Mouse (Mus musculus) embryonic facial prominence, embryonic 10.5 days (tissue): Measurements from ENCODE around the gene Pkdcc. TPM values are rescaled to one million over a fixed set of nuclear protein-coding genes. Genes with fewer than 3 reads are reported as not detected.

Experiments used
- DNase-seq: peaks from one replicate; pipeline ENCODE4 v3.0.0-alpha.2; 2017; ENCODE audit warnings: low spot score
- H3K27ac ChIP-seq: fragments of 300-500 bp; sonication (generic); replicated peaks from 2 replicates; pipeline ENCODE4 v1.5.1; 2016; ENCODE audit warnings: mild to moderate bottlenecking
- H3K27me3 ChIP-seq: fragments of 300-500 bp; sonication (generic); replicated peaks from 2 replicates; pipeline ENCODE4 v1.6.1; 2016; ENCODE audit warnings: low read depth, mild to moderate bottlenecking; ENCODE audit not compliant: poor library complexity, severe bottlenecking
- H3K36me3 ChIP-seq: fragments of 300-500 bp; sonication (generic); replicated peaks from 2 replicates; pipeline ENCODE4 v1.6.1; 2016; ENCODE audit warnings: mild to moderate bottlenecking, moderate library complexity
- H3K4me1 ChIP-seq: fragments of 300-500 bp; sonication (generic); 2 replicates; pipeline ENCODE4 v1.6.1; 2016
- H3K4me3 ChIP-seq: fragments of 300-500 bp; sonication (generic); 2 replicates; pipeline ENCODE4 v1.5.1; 2016; ENCODE audit warnings: mild to moderate bottlenecking, moderate library complexity
- H3K9me3 ChIP-seq: fragments of 300-500 bp; sonication (generic); 2 replicates; pipeline ENCODE4 v1.6.1; 2016; ENCODE audit warnings: mild to moderate bottlenecking
- WGBS: fragments of 180-500 bp; shearing (Covaris S2); methylation state at CpG from one replicate; pipeline ENCODE4 v1.1.7; 2016; 5-methylcytosine and 5-hydroxymethylcytosine counted together
- polyA plus RNA-seq: library from polyadenylated mRNA; unstranded; fragments of >200 nt; fragmentation: Nextera tagmentation; extraction: Ambion mirVana; gene quantifications from 2 replicates; pipeline ENCODE4 v1.2.1, GENCODE M21; 2016

Gene Pkdcc
- polyA plus RNA-seq, 1 experiment from 2014 or later: 17.5 TPM

- peaks cover 68% of the 10 kb centered on the region for H3K36me3 ChIP-seq
- peaks cover 27% of the 10 kb centered on the region for H3K4me1 ChIP-seq
- DNase-seq: no peak
- peaks cover 37% of the 10 kb centered on the region; the same call in 1 of the 2 replicates for H3K27me3 ChIP-seq
- WGBS: 60% methylated on average over 8 of the region's 8 CpGs
- H3K27ac ChIP-seq: no peak overlapping the region
- no peaks in the 10 kb centered on the region for H3K9me3 ChIP-seq
- H3K4me3 ChIP-seq: no peak overlapping the region
Measured at GRCm38 (mm10) chr17:83226395-83226986, 11.4 kb downstream of the Pkdcc start.

GRCm38 (mm10) chr17:83231357-83231756 is 16.3 kb downstream of the Pkdcc start:
- 73% methylated on average over 11 of the region's 11 CpGs for WGBS
- no peak for DNase-seq
- H3K4me3 ChIP-seq: no peak overlapping the region

GRCm38 (mm10) chr17:83235227-83235626 is 20.1 kb downstream of the Pkdcc start:
- WGBS: 92% methylated on average over 10 of the region's 10 CpGs
- no peaks in the 10 kb centered on the region; the same call in 1 of the 2 replicates for H3K27me3 ChIP-seq

More at GRCm38 (mm10) chr17:83231357-83231756, 16.3 kb downstream of the Pkdcc start:
- H3K27me3 ChIP-seq: 0 out of 2 replicates have a peak, but pooled peaks cover 9% of the 10 kb centered on the region
- H3K36me3 ChIP-seq: peaks cover 20% of the 10 kb centered on the region
- no peak overlapping the region for H3K27ac ChIP-seq
- 0 out of 2 replicates have a peak, but pooled peaks cover 2% of the 10 kb centered on the region for H3K9me3 ChIP-seq
- 0 out of 2 replicates have a peak, but pooled peaks cover 9% of the 10 kb centered on the region for H3K4me1 ChIP-seq

GRCm38 (mm10) chr17:83236202-83236601 is 21.1 kb downstream of the Pkdcc start:
- Histone ChIP-seq H3K36me3 (no peaks in the 10 kb centered on the region), H3K27me3 (no peaks in the 10 kb centered on the region; the same call in 1 of the 2 replicates), H3K27ac (no peak overlapping the region), H3K4me1 (peaks cover 23% of the 10 kb centered on the region), H3K4me3 (no peak overlapping the region), H3K9me3 (0 out of 2 replicates have a peak, but pooled peaks cover 2% of the 10 kb centered on the region)
- no peak for DNase-seq
- WGBS: 83% methylated on average over 8 of the region's 8 CpGs

More at GRCm38 (mm10) chr17:83235227-83235626, 20.1 kb downstream of the Pkdcc start:
- H3K27ac ChIP-seq: no peak overlapping the region
- no peak for DNase-seq
- H3K4me1 ChIP-seq: peaks cover 23% of the 10 kb centered on the region
- H3K4me3 ChIP-seq: no peak overlapping the region
- no peaks in the 10 kb centered on the region for H3K36me3 ChIP-seq
- 0 out of 2 replicates have a peak, but pooled peaks cover 2% of the 10 kb centered on the region for H3K9me3 ChIP-seq

- DNase-seq: no peak
- peak overlapping the region; percentile 27; the same call in 1 of the 2 replicates for H3K27ac ChIP-seq
- no peak overlapping the region for H3K4me3 ChIP-seq
- H3K36me3 ChIP-seq: no peaks in the 10 kb centered on the region
- H3K27me3 ChIP-seq: no peaks in the 10 kb centered on the region; the same call in 1 of the 2 replicates
- H3K4me1 ChIP-seq: peaks cover 23% of the 10 kb centered on the region
- WGBS: 79% methylated on average over 16 of the region's 16 CpGs
- H3K9me3 ChIP-seq: no peaks in the 10 kb centered on the region
Measured at GRCm38 (mm10) chr17:83238123-83239058, 23.3 kb downstream of the Pkdcc start.

- Histone ChIP-seq H3K9me3 (no peaks in the 10 kb centered on the region), H3K4me3 (no peak overlapping the region), H3K4me1 (peaks cover 22% of the 10 kb centered on the region), H3K27me3 (peaks cover 12% of the 10 kb centered on the region), H3K36me3 (no peaks in the 10 kb centered on the region), H3K27ac (no peak overlapping the region)
- WGBS: 71% methylated on average over 1 of the region's 1 CpGs
- DNase-seq: no peak
Measured at GRCm38 (mm10) chr17:83244502-83244901, 29.4 kb downstream of the Pkdcc start.

- Histone ChIP-seq H3K36me3 (no peaks in the 10 kb centered on the region), H3K9me3 (no peaks in the 10 kb centered on the region), H3K27ac (no peak overlapping the region), H3K4me1 (peaks cover 26% of the 10 kb centered on the region), H3K4me3 (no peak overlapping the region), H3K27me3 (peaks cover 13% of the 10 kb centered on the region)
- WGBS: 80% methylated on average over 3 of the region's 3 CpGs
- no peak for DNase-seq
Measured at GRCm38 (mm10) chr17:83245460-83245859, 30.4 kb downstream of the Pkdcc start.

GRCm38 (mm10) chr17:83246090-83246489 is 31.0 kb downstream of the Pkdcc start:
- Histone ChIP-seq H3K4me3 (no peak overlapping the region), H3K9me3 (no peaks in the 10 kb centered on the region), H3K27me3 (peaks cover 16% of the 10 kb centered on the region), H3K36me3 (no peaks in the 10 kb centered on the region), H3K4me1 (peaks cover 33% of the 10 kb centered on the region), H3K27ac (no peak overlapping the region)
- DNase-seq: no peak
- WGBS: 48% methylated on average over 7 of the region's 7 CpGs

GRCm38 (mm10) chr17:83247176-83247575 is 32.1 kb downstream of the Pkdcc start:
- no peak overlapping the region for H3K27ac ChIP-seq
- DNase-seq: no peak
- no peaks in the 10 kb centered on the region for H3K9me3 ChIP-seq
- H3K36me3 ChIP-seq: no peaks in the 10 kb centered on the region
- peaks cover 27% of the 10 kb centered on the region for H3K27me3 ChIP-seq
- no peak overlapping the region for H3K4me3 ChIP-seq
- WGBS: 64% methylated on average over 4 of the region's 4 CpGs
- H3K4me1 ChIP-seq: peaks cover 39% of the 10 kb centered on the region

GRCm38 (mm10) chr17:83248467-83248866 is 33.4 kb downstream of the Pkdcc start:
- 41% methylated on average over 2 of the region's 2 CpGs for WGBS
- H3K27ac ChIP-seq: no peak overlapping the region
- no peaks in the 10 kb centered on the region for H3K36me3 ChIP-seq
- no peaks in the 10 kb centered on the region for H3K9me3 ChIP-seq
- peaks cover 34% of the 10 kb centered on the region for H3K27me3 ChIP-seq
- DNase-seq: no peak
- H3K4me1 ChIP-seq: peaks cover 39% of the 10 kb centered on the region
- H3K4me3 ChIP-seq: no peak overlapping the region

GRCm38 (mm10) chr17:83250903-83251526 is 35.9 kb downstream of the Pkdcc start:
- peaks cover 32% of the 10 kb centered on the region for H3K4me1 ChIP-seq
- H3K9me3 ChIP-seq: peaks cover 5% of the 10 kb centered on the region; the same call in 1 of the 2 replicates
- H3K27ac ChIP-seq: peak overlapping the region; percentile 1; the same call in 1 of the 2 replicates
- no peaks in the 10 kb centered on the region for H3K36me3 ChIP-seq
- peaks cover 40% of the 10 kb centered on the region for H3K27me3 ChIP-seq
- DNase-seq: peak; percentile 43
- 75% methylated on average over 18 of the region's 18 CpGs for WGBS
- H3K4me3 ChIP-seq: no peak overlapping the region

- DNase-seq: peak; percentile 55
- Histone ChIP-seq H3K4me1 (peaks cover 20% of the 10 kb centered on the region), H3K27me3 (peaks cover 35% of the 10 kb centered on the region), H3K9me3 (peaks cover 5% of the 10 kb centered on the region; the same call in 1 of the 2 replicates), H3K27ac (no peak overlapping the region), H3K4me3 (no peak overlapping the region), H3K36me3 (no peaks in the 10 kb centered on the region)
- WGBS: 33% methylated on average over 12 of the region's 12 CpGs
Measured at GRCm38 (mm10) chr17:83253051-83253649, 38.1 kb downstream of the Pkdcc start.
